In the genomic region with DNA sequence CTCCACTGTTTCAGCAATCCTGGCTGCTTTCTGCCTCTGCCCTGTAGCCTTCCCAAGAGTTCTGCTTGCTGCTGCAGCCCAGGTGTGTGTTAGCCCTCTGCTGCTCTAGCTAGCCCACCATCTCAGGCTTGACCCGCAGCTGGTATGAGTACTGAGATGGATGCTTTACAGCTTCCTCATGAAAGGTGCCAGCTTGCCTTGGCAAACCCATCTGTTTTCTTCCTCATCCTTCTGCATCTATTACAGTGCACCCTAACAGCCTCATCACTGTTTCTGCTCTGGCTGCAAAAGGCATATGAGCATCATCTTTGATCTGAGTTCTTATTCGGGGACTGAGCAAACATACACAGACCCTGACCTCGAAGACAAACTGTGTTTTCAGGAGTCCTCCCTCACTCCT, we compare ENCODE assay signal across 18 mouse cellular contexts. TPM values are rescaled to one million over a fixed set of nuclear protein-coding genes. Genes with fewer than 3 reads are reported as not detected.
DNase-seq lines count a peak whose midpoint lies in the region; ATAC-seq lines count a peak whose summit lies in the region.
"Had no signal": no experiment of that assay in that cellular context is flagged by ENCODE, and none has a peak within 500 bp of the region (broad histone marks: within the 10 kb centered on the region; RNA-seq: fewer than 3 reads in every experiment).

No protein-coding gene starts in this region.

- DNase-seq in layer of hippocampus, adult 11-12 months (ENCODE audit: low spot score), result peak; percentile 46
- no peak for DNase-seq in layer of hippocampus, postnatal 10 days (ENCODE audit: low spot score in 2 of 2)
- peak; percentile 33 to 59 for DNase-seq in layer of hippocampus, adult 8-10 months (ENCODE audit: low spot score in 2 of 2)
- no peak for DNase-seq in layer of hippocampus, adult 9-10 months (ENCODE audit: low spot score)
- peak; percentile 16 for DNase-seq in right cerebral cortex, postnatal 25 days
- no peak for DNase-seq in right cerebral cortex, adult 18-20 months
- peak; percentile 17 for DNase-seq in telencephalon, adult 2 months (ENCODE audit: low read depth, low spot score)
- DNase-seq: adrenal gland, adult 8-10 months; adrenal gland, postnatal 25 days; cerebellum, adult 18-20 months; cerebellum, adult 9-10 months; cerebellum, postnatal 14 days; gastrocnemius, postnatal 25 days; heart, adult 18-20 months had no signal

- ATAC-seq in CD4-positive, CD25-positive, alpha-beta regulatory T cell, adult 4 months, result no peak
- ATAC-seq: activated CD4-positive, CD25-positive, alpha-beta regulatory T cell, adult 4 months; forebrain, embryonic 13.5 days; forebrain, embryonic 16.5 days had no signal

RNA-seq across cellular contexts. Expression of a gene that starts 53.4 kb away (rescaled TPM):
- total RNA-seq in layer of hippocampus, postnatal 10 days (2021), result 10 to 100 TPM in 1 of 2 experiments, 1 to 10 TPM in 1; 8.4 to 12.9 TPM
- total RNA-seq in layer of hippocampus, adult 8-10 months (2022), result 1 to 10 TPM; 4.8 to 6.8 (median 5.7) TPM
- polyA plus RNA-seq in CD4-positive, CD25-positive, alpha-beta regulatory T cell, adult 4 months (2017; shearing (Covaris generic)), result 1 to 10 TPM; 2.6 to 3.0 TPM

Comparison
In these comparisons a context has a peak if more than half of its experiments do, and no peak if none do; other contexts are left out.
1. DNase-seq: peak in layer of hippocampus, adult 11-12 months (single experiment), layer of hippocampus, adult 8-10 months (2 of 2), right cerebral cortex, postnatal 25 days (single experiment) and telencephalon, adult 2 months (single experiment); none in layer of hippocampus, postnatal 10 days (0 of 2), layer of hippocampus, adult 9-10 months (single experiment) and right cerebral cortex, adult 18-20 months (single experiment).